Mouse (Mus musculus) ES-Bruce4 (cell line): ENCODE data around the gene Ctc1.

Experiments
- CTCF ChIP-seq: IDR thresholded peaks from one replicate; pipeline ENCODE4 v1.8.1; 2011; ENCODE audit warnings: low read depth, low read length
- EP300 ChIP-seq: IDR thresholded peaks from 2 replicates; pipeline ENCODE4 v1.6.1; 2011; ENCODE audit warnings: low read depth, low read length; ENCODE audit not compliant: insufficient read depth
- POLR2A ChIP-seq: IDR thresholded peaks from one replicate; pipeline ENCODE4 v1.8.1; 2011; ENCODE audit warnings: low read length; ENCODE audit not compliant: insufficient read depth

GRCm38 (mm10) chr11:69064259-69065133 lies 48.8 kb downstream of the Ctc1 start:
- no peak for TF ChIP-seq POLR2A
- no peak for TF ChIP-seq CTCF
- no peak for TF ChIP-seq EP300
